Mouse (Mus musculus) erythroblast, adult 5-6 weeks (primary cell): ENCODE results near the gene Nav2. TPM values are rescaled to one million over a fixed set of nuclear protein-coding genes. Genes with fewer than 3 reads are reported as not detected.

Source experiments
- ATAC-seq: replicated peaks from 2 replicates; pipeline ENCODE4 v1.8.0; 2016; ENCODE audit warnings: moderate number of reproducible peaks, mild to moderate bottlenecking, moderate TSS enrichment, inconsistent platforms; ENCODE audit not compliant: poor library complexity, low FRiP score, severe bottlenecking
- total RNA-seq, 2 experiments: library from RNA; stranded (forward) in 1 of 2; stranded (reverse) in 1 of 2; fragments of 150-400 nt in 1 of 2; fragments of 200-764, 138-1000 nt in 1 of 2; gene quantifications; 2 replicates each; pipeline versions ENCODE4 v1.2.3 to v1.2.4; 2015 to 2017; ENCODE audit warnings: low replicate concordance in 2 of 2

Gene Nav2
- total RNA-seq, 2 experiments from 2014 or later, result 1.9 to 4.6 TPM

DNA sequence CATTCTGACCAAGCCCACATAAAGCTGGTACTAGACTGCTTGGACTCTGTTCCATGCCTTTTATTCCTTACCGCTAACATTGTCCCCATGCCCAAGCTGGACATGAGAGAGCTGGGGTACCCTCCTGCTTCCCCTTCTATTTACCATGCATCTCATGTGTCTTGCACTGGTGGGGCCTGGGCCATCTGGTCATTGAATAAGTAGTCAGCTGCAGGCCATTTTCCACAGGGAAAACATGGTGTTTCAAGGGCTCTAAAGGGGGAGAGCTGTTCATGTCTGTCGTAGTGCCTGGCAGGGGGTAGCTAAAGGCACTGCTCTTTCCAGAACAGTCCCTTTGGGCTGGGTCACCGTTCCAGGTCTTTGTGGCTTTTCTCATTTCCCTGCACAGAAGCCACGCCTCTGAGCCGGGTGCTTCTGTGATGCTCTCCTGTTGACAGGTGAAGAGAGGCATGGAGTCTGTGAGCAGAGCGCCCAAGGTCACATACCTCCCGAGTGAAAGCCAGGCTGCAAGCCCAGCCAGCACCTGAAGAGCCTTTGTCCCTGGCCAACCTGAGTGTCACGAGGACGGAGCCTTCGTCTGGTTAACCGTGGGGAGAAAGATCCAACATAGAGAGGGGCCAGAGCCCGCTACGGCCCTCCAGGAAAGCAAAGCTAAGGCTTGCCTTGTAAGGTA lies 348.9 kb downstream of the Nav2 start:
- ATAC-seq, result no peak

DNA sequence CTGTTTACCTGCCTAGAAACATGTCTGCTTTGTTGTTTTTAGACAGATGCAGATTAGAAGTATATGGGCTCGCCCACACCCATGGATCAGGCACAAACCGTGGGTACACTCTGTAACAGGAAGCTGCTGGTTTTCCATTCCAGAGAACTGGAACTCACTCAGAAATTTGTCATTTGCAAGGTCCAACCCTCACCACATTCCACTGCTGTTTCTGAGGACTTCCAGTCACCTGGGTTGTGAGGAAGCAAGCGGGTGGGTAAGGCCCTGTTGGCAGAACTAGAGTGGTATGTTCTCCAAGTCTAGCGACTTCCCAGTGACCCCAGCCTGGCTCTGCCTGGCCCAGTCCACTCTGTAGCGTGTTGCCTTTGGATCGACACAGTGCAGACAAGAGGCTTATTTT lies 349.6 kb downstream of the Nav2 start:
- ATAC-seq, result no peak

DNA sequence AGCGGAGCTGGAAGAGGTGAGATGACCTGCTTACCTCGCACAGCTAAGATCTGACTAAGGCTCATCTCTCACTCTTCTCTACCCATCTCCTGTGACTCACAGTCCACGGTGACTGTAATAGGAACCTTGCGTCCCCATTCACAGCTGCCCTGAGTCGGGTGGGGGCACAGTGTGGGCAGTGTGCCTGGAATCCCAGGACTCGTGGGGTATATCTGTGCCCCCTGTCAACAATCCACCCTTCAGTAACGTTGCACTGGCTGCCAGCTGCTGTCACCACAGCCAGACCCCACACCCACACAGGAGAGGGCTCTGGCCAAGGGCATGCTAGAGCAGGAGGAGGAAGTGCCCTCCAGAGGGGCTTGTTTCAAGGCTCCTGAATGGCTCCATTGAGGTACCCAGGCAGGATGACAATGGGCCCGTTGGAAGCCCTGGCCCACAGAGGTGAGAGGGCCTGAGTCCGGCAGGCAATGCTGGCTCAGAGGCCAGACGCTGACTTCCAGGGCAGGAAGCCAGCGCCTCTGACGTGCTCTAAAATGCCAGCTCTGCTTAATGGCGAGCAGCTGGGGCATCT lies 353.5 kb downstream of the Nav2 start:
- ATAC-seq, result no peak

DNA sequence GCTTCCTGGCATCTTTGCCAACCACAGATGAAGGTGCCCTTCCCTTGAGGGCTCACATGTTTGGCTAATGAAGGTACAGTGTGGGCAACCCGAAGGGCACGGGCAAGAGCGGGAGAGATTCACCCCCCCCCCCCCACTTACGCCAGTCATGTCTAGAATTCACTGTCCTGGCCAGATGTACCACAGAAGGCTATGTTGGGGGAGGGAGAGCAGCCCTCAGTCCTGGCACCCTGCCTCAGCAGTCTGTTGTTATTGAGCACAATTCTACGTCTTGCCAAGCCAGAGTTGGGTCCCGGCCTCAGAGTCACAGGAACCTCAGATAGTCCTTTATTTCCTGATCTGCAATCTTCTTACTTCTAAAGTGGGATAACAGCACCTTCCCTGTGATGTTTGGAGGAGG lies 357.9 kb downstream of the Nav2 start:
- no peak for ATAC-seq

DNA sequence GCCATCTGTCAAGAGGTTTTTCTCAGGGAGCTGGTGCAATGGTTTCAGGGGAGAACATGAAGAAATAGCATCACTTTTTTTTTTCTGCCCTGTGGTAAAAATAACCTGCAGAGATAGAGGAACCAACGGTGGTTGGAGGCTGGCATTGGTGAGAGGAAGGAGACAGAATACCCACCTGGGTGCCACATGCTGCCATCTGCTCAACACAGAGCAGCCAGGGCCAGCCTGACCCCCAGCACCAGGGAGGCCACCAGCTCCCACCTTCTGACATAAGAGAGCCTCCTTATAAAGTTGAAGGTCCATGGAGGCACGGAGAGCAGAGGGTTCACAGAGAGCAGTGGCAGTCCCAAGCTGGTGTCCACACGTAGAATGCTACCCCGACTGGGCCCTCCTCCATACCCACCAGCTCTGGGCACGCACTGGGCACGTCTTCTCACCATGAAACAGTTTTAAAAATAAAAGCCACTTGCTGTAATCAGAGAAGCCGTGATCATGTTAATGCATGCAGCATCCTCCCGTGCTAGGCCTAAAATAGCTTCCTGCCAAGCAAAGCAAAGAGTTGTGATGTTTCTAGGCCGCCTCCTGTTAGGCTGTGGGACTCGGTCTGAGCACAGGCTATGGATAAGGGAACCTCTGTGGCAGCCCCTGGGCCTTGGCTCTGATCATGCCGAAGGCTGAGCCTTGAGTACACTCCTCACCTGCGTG lies 359.3 kb downstream of the Nav2 start:
- no peak for ATAC-seq

DNA sequence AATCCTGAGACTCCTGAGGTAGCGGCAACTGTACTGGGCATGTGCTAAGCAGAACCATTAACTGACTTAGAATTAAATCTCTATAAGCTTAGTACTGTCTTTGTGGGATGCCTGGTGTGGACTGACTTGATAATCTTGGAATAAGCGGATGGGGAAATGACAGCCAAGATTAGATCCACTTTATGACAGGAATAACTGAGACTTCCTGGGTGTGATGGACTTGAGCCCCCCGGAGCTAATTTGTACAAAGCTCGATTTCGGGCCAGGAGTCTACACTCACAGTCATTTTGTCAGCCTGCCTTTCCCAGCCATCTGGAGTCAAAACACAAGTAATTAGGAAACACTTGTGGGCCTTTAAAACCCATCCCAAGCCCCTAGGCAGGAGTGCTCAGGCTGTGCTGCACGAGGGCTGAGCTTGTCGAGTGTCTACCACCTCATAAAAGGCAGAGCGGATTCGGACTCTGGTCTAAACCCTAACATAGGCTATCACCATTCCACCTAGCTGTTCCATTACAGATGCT lies 359.9 kb downstream of the Nav2 start:
- ATAC-seq, result no peak

DNA sequence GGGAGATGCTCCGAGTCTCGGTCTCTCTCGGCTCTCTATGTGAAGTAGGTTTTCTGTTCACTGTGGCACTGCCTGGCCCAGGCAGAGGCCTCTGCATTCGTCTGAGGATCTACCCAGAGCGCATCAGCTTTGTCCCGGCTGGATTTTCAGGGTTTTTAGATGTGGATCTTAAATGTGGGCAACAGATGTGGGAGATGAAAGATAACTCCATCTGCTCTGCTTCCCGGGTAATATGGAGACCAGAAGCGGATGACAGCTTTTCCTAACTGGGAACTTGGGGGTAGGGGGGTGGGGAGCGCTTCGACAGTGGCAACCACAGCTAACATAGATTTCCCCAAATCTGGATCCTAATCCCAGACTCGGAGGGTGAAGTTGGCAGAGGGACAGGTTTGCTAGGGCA lies 362.3 kb downstream of the Nav2 start:
- no peak for ATAC-seq

DNA sequence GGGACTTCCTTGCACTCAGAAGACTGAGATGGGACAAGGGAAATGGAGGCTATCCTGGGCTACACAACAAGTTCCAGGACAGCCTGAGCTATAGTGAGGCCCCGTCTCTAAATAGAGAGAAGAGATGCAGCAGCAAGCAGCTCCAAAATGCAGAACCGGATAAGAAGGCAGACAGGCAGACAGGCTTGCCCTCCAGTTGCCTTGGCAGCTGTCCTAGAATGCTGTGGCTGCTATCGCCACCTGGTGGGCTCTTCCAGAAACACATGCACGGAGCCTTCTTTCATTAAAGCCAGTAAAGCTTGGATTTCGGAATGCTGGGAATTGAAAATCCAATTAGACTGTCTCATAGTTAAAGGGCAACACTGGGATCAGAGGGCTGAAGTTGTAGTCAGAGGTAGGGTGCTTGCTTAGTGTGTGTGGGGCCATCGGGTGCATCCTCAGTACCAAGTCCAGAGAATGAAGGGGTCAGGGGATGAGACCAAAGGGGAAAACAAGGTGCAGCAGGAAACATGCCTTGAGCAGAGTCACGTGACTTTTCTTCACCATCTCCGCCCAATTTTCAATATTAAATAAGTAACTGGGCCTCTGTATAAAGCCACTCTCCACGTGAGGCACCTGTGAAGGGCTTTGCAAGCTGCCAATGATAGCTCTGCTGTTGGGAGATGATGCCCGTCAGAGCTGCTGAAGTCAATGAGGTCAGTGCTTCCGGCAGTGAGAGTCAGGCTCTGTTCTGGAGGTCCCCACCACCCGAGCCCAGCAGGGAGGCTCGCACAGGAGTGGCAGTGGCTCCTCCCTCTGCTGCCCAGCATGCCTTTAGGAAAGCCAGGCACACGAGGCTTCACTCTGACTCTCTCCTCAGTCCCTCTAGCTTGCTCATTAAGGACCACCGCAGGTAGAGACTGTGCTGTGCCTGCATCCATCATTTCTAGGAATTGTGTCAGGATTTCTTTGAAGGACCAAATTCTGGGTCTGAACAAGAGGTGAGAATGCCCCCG lies 364.2 kb downstream of the Nav2 start:
- peak; percentile 67 for ATAC-seq

DNA sequence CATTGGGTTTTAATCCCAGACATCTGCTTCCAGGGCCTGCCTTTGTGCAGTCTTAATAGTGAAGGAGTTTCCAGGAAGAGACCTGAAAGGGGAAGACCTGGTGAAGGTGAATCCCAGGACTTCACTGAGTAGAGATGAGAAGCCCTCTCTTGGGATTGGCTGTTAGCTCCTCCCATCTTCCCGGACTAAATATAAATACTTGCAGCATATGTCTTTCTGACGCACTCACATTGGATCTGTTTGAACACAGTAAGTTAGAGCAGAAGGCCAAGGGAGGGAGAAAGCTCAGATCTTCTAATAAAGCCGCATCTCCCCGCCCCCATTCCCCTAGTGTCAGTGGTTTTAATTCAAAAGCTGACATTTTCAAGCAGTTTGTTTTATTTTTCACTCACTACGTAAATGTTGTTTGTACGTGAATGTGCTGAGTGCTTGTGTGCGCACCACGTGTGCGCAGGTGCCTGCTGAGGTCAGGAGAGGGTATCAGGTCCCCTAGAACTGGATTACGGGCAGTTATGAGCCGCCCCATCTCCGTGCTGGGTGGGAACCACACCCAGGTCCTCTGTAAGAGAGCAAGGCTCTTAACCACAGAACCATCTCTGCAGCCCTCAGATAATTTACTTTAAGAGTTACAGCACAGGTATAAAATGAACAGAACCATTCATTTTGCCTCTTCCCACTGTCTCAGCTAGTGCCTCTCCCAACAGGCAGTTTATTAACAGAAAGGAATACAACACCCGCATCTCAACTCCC lies 365.6 kb downstream of the Nav2 start:
- ATAC-seq, result no peak

DNA sequence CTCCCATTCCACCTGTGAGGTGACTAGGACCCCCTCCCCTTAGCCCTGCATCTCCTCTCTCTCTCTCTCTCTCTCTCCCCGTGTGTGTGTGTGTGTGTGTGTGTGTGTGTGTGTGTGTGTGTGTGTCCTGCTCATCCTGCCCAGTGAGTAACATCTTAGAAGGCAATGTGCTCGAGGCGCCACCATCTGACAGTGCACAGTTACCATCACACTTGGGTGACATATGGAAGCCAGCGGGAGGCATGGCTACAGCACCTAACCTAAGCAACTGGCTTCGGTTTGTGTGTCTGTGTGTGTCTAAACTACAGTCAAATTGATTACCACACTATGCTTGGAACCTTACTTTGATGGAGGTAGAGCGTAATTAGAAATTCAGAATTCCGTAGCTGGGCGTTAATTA lies 366.2 kb downstream of the Nav2 start:
- no peak for ATAC-seq

DNA sequence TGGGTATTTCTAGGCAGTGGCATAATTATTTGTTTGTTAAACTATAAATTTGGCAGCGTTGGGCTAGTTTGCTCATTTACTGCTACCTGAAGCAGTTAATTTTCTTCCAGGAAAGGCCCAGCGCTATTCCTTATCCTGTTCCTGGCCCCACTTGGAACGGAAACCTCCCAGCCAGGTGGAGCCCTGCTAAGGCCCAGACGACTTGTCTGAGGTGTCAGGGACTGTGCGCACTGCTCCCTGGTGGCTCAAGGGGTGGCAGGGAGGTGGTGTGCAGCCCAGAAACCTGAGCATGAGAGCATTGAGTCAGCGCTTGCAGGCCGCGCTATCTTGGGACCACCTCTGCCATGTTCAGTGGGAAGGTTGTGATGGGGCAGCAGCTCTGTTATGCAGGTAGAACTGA lies 367.6 kb downstream of the Nav2 start:
- ATAC-seq, result no peak

DNA sequence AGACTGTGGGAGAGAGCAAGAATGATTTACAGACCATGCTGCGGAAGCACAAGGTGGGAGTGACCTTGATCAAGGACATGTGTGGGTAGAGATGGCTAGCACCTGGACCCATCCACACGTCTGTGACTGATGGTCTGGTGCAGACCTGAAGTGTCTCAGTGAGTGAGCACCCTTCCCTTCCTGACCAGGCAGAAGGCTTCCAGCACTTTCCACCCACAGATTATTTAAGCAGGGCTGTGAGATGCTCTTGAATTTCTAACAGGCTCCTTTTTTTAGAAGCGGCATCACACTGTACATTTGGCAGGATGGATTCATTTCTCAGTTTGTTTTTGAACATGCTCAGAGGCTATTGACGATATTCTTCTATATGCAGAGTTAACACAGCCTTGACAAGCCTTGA lies 369.2 kb downstream of the Nav2 start:
- ATAC-seq, result no peak

DNA sequence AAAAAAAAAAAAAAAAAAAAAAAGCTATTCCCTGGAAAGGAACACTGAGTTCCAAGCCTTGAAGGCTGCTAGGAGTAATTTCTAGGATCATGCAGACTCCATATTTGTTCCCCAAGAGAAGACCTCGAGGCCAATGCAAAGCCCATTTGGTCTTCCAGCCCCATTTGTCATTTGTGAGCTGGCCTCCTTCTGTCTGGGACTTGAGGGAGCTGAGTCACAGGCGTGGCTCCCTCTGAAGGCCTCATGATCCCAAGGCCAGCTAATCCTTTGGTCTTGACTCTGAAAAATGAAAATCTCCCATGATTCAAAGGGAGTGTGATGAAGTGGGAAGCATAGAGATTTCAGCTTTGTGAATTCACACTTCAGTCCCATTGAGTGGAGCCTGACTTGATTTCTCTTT lies 370.0 kb downstream of the Nav2 start:
- ATAC-seq, result no peak

DNA sequence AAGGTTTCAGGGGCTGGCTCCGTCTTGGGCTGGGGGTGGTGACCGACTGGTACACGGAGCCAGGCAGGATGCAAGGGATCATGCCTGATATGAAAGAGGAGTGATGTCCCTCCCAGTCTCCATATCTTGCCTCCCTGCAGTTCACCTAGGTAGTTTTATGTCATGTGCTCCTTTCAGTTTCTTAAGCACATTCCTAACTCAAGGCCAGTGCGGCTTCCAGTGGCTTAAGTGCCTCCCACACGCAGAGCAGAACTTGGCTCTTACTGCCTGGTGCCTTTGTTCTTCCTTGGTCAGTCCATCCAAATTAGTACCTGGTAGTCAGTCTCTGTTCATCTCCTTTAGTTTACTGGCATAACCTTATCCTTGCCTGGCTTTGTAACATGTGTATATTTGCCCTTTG lies 371.9 kb downstream of the Nav2 start:
- ATAC-seq, result no peak

DNA sequence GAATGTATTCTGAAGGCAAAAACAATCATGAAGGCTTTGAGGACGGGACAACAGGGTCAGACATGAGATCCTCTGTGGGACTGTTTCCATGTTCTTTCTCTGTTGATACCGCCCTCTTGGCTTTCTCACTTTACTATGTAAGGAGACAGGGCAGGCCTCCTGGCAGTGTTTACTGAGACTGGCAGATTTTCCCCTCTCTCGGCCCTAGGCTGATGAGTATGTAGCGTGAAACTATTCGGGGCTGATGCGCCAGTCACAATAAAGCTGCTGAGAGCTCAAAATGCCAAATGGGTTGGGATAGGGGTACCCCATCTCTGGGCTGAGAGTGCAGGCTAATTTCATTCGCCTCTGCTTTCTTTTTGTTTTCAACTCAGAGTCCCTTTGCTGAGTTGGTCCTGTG lies 373.9 kb downstream of the Nav2 start:
- ATAC-seq, result no peak

DNA sequence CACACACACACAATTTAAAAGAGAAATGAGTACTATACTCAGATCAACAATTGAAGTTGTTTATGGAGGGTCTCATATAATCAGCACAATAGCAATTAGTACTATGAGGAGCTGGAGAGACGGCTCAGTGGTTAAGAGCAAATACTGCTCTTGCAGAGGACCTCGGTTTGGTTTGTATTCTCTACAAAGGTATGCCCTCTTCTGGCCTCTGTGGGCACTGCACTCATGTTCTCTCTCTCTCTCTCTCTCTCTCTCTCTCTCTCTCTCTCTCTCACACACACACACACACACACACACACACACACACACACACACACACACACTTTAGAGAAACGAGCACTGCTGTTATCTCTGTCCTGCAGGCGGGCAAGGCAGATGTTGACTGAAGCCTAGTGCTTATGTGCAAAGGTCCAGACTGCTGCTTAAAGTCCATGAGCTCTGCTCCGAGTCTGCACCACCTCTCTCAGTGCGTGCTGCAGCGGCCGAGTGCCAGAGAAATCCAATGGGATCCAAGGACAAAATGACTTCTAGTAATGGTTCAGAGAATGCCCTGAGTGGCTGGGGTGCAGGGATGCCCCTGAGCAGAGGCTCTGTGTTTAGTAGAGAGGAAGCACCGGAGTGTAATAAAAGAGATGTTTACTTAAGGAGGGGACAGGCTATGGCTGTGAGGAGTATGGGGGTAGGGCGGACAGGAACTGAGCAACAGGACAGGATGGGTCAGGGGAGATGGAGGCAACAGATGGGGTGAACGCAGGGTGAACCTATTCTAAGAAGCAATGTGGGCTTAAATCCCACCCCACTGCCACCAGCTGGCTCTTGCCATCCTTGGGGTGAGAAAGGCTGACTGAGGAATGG lies 375.2 kb downstream of the Nav2 start:
- peak; percentile 46; the same call in 1 of the 2 replicates for ATAC-seq

DNA sequence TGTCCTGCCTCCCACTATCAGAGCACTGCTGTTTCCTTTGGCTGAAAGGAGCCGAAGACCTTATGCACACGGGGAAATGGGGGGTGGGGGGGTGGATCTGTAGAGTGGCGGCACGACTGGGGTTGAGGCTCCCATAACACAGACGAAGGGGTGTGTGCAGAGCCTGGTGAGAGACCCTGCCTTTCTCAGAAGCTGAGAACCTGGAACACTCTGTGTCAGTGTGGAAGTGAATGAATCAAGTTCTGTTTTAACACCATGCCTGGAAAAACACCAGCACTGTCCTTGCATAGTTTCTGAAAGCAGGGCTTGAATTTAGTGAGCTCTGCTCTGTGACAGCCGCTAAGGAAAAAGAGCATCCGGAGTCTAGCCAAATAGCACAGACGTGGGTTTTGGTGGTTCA lies 379.7 kb downstream of the Nav2 start:
- no peak for ATAC-seq

DNA sequence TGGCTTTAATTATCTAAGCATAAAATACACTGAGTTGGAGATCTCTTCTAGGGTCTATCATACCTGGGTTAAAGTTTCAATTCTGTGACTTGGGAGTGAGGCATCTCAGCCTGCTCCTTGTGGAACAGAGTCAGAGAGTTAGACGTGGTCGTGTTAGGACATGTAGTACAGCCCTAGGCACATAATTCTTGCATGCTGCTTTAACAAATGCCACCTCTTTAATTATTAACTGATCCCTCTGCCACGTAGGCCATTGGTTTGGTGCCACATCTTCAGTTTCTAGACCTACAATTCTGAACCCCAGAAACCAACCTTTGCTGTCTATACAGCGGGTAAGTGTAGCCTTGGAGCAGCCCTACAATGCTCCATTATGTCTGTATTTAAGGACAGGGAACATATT lies 381.8 kb downstream of the Nav2 start:
- ATAC-seq, result no peak
